Mouse (Mus musculus): ENCODE results near the gene Olfr391-ps.

Olfr391-ps gene

GRCm38 (mm10) chr11:73802952-73803351 is at the start of gene Olfr391-ps:
Gene Olfr391-ps, minus strand, starts transcription at chr11:73803052.
- no peak for DNase-seq (ENCODE audit: low read depth, low spot score)

DNA sequence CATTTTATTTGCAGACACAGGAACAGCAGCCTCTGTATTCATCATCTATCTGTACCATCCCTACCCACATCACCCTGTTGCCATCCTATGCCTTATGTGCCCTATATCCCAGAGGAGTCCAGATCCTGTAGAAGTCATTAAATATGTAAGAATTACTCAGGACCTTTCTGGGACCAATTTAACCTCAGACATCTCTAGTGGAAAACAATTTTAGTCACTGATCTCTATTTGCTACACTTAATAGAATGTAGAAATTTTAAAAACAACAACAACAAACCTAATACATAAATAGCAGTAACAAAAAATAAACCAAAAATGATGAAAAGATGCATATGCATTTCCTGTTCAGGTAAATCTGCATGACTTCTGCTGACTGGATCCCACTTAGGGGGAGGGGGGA is 48.5 kb upstream of the Olfr391-ps start, which contains the start of gene Olfr393:
Gene Olfr393, minus strand, starts transcription at position 101 of the 400 bp plus-strand sequence.
- DNase-seq (ENCODE audit: low read depth, low spot score), result no peak

GRCm38 (mm10) chr11:73816949-73817348 is 14.1 kb upstream of the Olfr391-ps start, which contains the start of gene Olfr392:
Gene Olfr392, minus strand, starts transcription at chr11:73817049.
- no peak for DNase-seq (ENCODE audit: low read depth, low spot score)

GRCm38 (mm10) chr11:73782664-73783063 is 20.2 kb downstream of the Olfr391-ps start, which contains the start of gene Olfr390:
Gene Olfr390, plus strand, starts transcription at chr11:73782964.
- no peak for DNase-seq (ENCODE audit: low read depth, low spot score)

DNA sequence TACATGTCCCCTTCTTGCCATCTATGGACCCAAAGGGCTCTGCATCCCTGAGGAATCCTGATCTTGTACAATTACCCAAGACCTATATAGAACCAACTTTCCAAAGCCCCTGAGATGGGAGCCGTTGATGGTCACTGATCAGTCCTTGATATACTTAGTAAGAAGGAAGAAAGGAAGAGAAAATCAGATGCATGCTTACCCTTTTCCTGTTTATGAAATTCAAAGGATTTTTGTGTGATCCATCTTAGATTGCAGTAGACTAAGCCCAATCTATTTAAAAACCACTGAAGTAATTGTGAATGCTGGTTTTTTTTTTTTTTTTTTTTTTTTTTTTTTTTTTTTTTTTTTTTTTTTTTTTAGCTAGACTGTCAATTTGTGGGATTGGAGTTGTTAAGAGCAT is 22.2 kb downstream of the Olfr391-ps start, which contains the start of gene Olfr389:
Gene Olfr389, minus strand, starts transcription at position 101 of the 400 bp plus-strand sequence.
- DNase-seq (ENCODE audit: low read depth, low spot score), result no peak

- no peak for DNase-seq (ENCODE audit: low read depth, low spot score)
Observed at GRCm38 (mm10) chr11:73759115-73759514, 43.7 kb downstream of the Olfr391-ps start.
